In genomic region chr1:171358421-171358820, GRCm38 (mm10) we compare ENCODE assay signal across 10 mouse cellular contexts. TPM values are rescaled to one million over a fixed set of nuclear protein-coding genes. Genes with fewer than 3 reads are reported as not detected.
DNase-seq lines count a peak whose midpoint lies in the region; ATAC-seq and TF ChIP-seq lines count a peak whose summit lies in the region.
"Had no signal": no experiment of that assay in that cellular context is flagged by ENCODE, and none has a peak within 500 bp of the region (broad histone marks: within the 10 kb centered on the region; RNA-seq: fewer than 3 reads in every experiment).

No protein-coding gene starts in this region.

- no peaks in the 10 kb centered on the region for H3K9me3 ChIP-seq in hindbrain, embryonic 14.5 days (ENCODE audit: control insufficient read depth, low read length)
- no peaks in the 10 kb centered on the region for H3K9me3 ChIP-seq in hindbrain, embryonic 16.5 days (ENCODE audit: control insufficient read depth, low read length)
- H3K9me3 ChIP-seq: hindbrain, embryonic 15.5 days; midbrain, embryonic 12.5 days had no signal

- H3K27ac ChIP-seq in hindbrain, embryonic 14.5 days = no peak overlapping the region
- no peak overlapping the region for H3K27ac ChIP-seq in hindbrain, embryonic 16.5 days (ENCODE audit: low read depth, low read length)
- no peak overlapping the region for H3K27ac ChIP-seq in spleen, adult 2 months (ENCODE audit: insufficient read depth, low read length)
- H3K27ac ChIP-seq: hindbrain, embryonic 15.5 days; midbrain, embryonic 12.5 days had no signal

- peaks cover 11% of the 10 kb centered on the region for H3K4me1 ChIP-seq in hindbrain, embryonic 14.5 days (replicated peaks; ENCODE audit: control insufficient read depth, insufficient read depth, low read length)
- H3K4me1 ChIP-seq in hindbrain, embryonic 16.5 days (ENCODE audit: control insufficient read depth, insufficient read depth, low read depth, low read length) = peaks cover 12% of the 10 kb centered on the region
- H3K4me1 ChIP-seq in spleen, adult 2 months (ENCODE audit: control insufficient read depth, insufficient read depth, insufficient read length) = peaks cover 6% of the 10 kb centered on the region

- no peaks in the 10 kb centered on the region for H3K27me3 ChIP-seq in hindbrain, embryonic 14.5 days (ENCODE audit: control insufficient read depth, insufficient read depth, low read length)
- no peaks in the 10 kb centered on the region for H3K27me3 ChIP-seq in hindbrain, embryonic 16.5 days (replicated peaks; ENCODE audit: control insufficient read depth, insufficient read depth, low read length)
- no peaks in the 10 kb centered on the region for H3K27me3 ChIP-seq in spleen, adult 2 months (ENCODE audit: control insufficient read depth, insufficient read depth, low read length)
- H3K27me3 ChIP-seq: hindbrain, embryonic 15.5 days; midbrain, embryonic 12.5 days had no signal

- DNase-seq in hindbrain, embryonic 14.5 days (ENCODE audit: low spot score) = peak; percentile 53
- peak; percentile 34 to 50 for DNase-seq in spleen, adult 2 months (ENCODE audit: low read depth in 1 of 2, low spot score in 2 of 2)
- no peak for DNase-seq in spleen, postnatal 4 days (ENCODE audit: low spot score in 2 of 2)
- DNase-seq in embryo, embryonic 10.5 days (ENCODE audit: low spot score) = peak; percentile 67
- DNase-seq in thymus, postnatal 25 days = peak; percentile 50
- DNase-seq in urinary bladder, adult 2 months (ENCODE audit: low spot score) = no peak
- DNase-seq in urinary bladder, postnatal 36 days (ENCODE audit: low spot score in 2 of 2) = no peak

- H3K4me3 ChIP-seq in hindbrain, embryonic 14.5 days (replicated peaks; ENCODE audit: low read length) = no peak overlapping the region
- H3K4me3 ChIP-seq in hindbrain, embryonic 16.5 days (ENCODE audit: low read length) = no peak overlapping the region
- no peak overlapping the region for H3K4me3 ChIP-seq in spleen, adult 2 months (ENCODE audit: extremely low read depth, insufficient read depth, insufficient read length)
- H3K4me3 ChIP-seq: hindbrain, embryonic 15.5 days; midbrain, embryonic 12.5 days had no signal

- H3K4me2 ChIP-seq in hindbrain, embryonic 14.5 days (replicated peaks) = no peak overlapping the region
- H3K4me2 ChIP-seq in hindbrain, embryonic 16.5 days (ENCODE audit: low read length) = no peak overlapping the region
- H3K4me2 ChIP-seq: hindbrain, embryonic 15.5 days; midbrain, embryonic 12.5 days had no signal

- ATAC-seq in hindbrain, embryonic 14.5 days (ENCODE audit: low FRiP score) = no peak
- ATAC-seq in hindbrain, embryonic 16.5 days = no peak

- no peak overlapping the region for H3K9ac ChIP-seq in hindbrain, embryonic 14.5 days
- no peak overlapping the region for H3K9ac ChIP-seq in hindbrain, embryonic 16.5 days (ENCODE audit: low read depth, low read length)
- H3K9ac ChIP-seq: hindbrain, embryonic 15.5 days; midbrain, embryonic 12.5 days had no signal

- 74% methylated on average over 4 of the region's 4 CpGs for WGBS in hindbrain, embryonic 14.5 days
- WGBS in hindbrain, embryonic 16.5 days = 75% methylated on average over 4 of the region's 4 CpGs
- WGBS in spleen, adult 2 months = 64% methylated on average over 4 of the region's 4 CpGs

- no peak for TF ChIP-seq CTCF in spleen, adult 2 months (IDR thresholded peaks at IDR 0.05; ENCODE audit: extremely low read depth, insufficient read depth, insufficient read length, insufficient replicate concordance)

- H3K36me3 ChIP-seq in hindbrain, embryonic 14.5 days (replicated peaks; ENCODE audit: control insufficient read depth, insufficient read depth) = peaks cover 32% of the 10 kb centered on the region
- H3K36me3 ChIP-seq in hindbrain, embryonic 16.5 days (ENCODE audit: control insufficient read depth, insufficient read depth, low read length) = peaks cover 9% of the 10 kb centered on the region
- H3K36me3 ChIP-seq in spleen, adult 2 months (ENCODE audit: control insufficient read depth, insufficient read depth, low read length) = no peaks in the 10 kb centered on the region

- TF ChIP-seq POLR2A in spleen, adult 2 months (IDR thresholded peaks at IDR 0.05; ENCODE audit: low read depth, low read length) = no peak

RNA-seq across cellular contexts. Expression of gene Klhdc9, which starts 2.2 kb away (rescaled TPM):
- 2.6 and 3.9 TPM in 2 replicates for polyA plus RNA-seq in hindbrain, embryonic 14.5 days (2014; fragmentation: Nextera tagmentation; extraction: Ambion mirVana)
- polyA plus RNA-seq in hindbrain, embryonic 16.5 days (2015; fragmentation: Nextera tagmentation; extraction: Ambion mirVana) = 3.3 and 4.3 TPM in 2 replicates
- 0.20 and 0.62 TPM in 2 replicates for polyA plus RNA-seq in spleen, adult 2 months (2012; rRNA removed)
- polyA plus RNA-seq in urinary bladder, adult 2 months (2012; rRNA removed) = 2.3 and 2.8 TPM in 2 replicates

RNA-seq across cellular contexts. Expression of gene Nectin4, which starts 11.5 kb away (rescaled TPM):
- polyA plus RNA-seq in hindbrain, embryonic 14.5 days (2014; fragmentation: Nextera tagmentation; extraction: Ambion mirVana) = 2.3 TPM in 2 replicates
- polyA plus RNA-seq in hindbrain, embryonic 16.5 days (2015; fragmentation: Nextera tagmentation; extraction: Ambion mirVana) = 4.1 and 4.7 TPM in 2 replicates
- 1.4 and 2.0 TPM in 2 replicates for polyA plus RNA-seq in spleen, adult 2 months (2012; rRNA removed)
- 35.1 and 39.2 TPM in 2 replicates for polyA plus RNA-seq in urinary bladder, adult 2 months (2012; rRNA removed)

RNA-seq across cellular contexts. Expression of gene Pfdn2, which starts 13.0 kb away (rescaled TPM):
- polyA plus RNA-seq in hindbrain, embryonic 14.5 days (2014; fragmentation: Nextera tagmentation; extraction: Ambion mirVana) = 60.3 and 66.1 TPM in 2 replicates
- polyA plus RNA-seq in hindbrain, embryonic 16.5 days (2015; fragmentation: Nextera tagmentation; extraction: Ambion mirVana) = 123 and 143 TPM in 2 replicates
- polyA plus RNA-seq in spleen, adult 2 months (2012; rRNA removed) = 8.5 TPM in 2 replicates
- 47.8 and 66.6 TPM in 2 replicates for polyA plus RNA-seq in urinary bladder, adult 2 months (2012; rRNA removed)

RNA-seq across cellular contexts. Expression of gene Nit1, which starts 13.0 kb away (rescaled TPM):
- polyA plus RNA-seq in hindbrain, embryonic 14.5 days (2014; fragmentation: Nextera tagmentation; extraction: Ambion mirVana) = 36.6 and 37.8 TPM in 2 replicates
- 51.2 and 54.7 TPM in 2 replicates for polyA plus RNA-seq in hindbrain, embryonic 16.5 days (2015; fragmentation: Nextera tagmentation; extraction: Ambion mirVana)
- 22.6 and 25.9 TPM in 2 replicates for polyA plus RNA-seq in spleen, adult 2 months (2012; rRNA removed)
- polyA plus RNA-seq in urinary bladder, adult 2 months (2012; rRNA removed) = 63.1 and 70.2 TPM in 2 replicates

RNA-seq across cellular contexts. Expression of gene Dedd, which starts 29.5 kb away (rescaled TPM):
- 45.9 and 49.9 TPM in 2 replicates for polyA plus RNA-seq in hindbrain, embryonic 14.5 days (2014; fragmentation: Nextera tagmentation; extraction: Ambion mirVana)
- 46.5 and 49.5 TPM in 2 replicates for polyA plus RNA-seq in hindbrain, embryonic 16.5 days (2015; fragmentation: Nextera tagmentation; extraction: Ambion mirVana)
- 25.7 and 29.3 TPM in 2 replicates for polyA plus RNA-seq in spleen, adult 2 months (2012; rRNA removed)
- polyA plus RNA-seq in urinary bladder, adult 2 months (2012; rRNA removed) = 50.0 and 53.0 TPM in 2 replicates

Comparison
In these comparisons a context has a peak if more than half of its experiments do, and no peak if none do; other contexts are left out.
1. DNase-seq: peak in hindbrain, embryonic 14.5 days (single experiment), spleen, adult 2 months (2 of 2), embryo, embryonic 10.5 days (single experiment) and thymus, postnatal 25 days (single experiment); none in spleen, postnatal 4 days (0 of 2), urinary bladder, adult 2 months (single experiment) and urinary bladder, postnatal 36 days (0 of 2).